Mouse (Mus musculus): ENCODE measurements around the gene Abcg8. TPM values are rescaled to one million over a fixed set of nuclear protein-coding genes. Genes with fewer than 3 reads are reported as not detected.

The Abcg8 gene
- not detected in 2 replicates for total RNA-seq (2015; ENCODE audit: low replicate concordance)
- not detected in 2 replicates for total RNA-seq (2017; ENCODE audit: low replicate concordance)

DNA sequence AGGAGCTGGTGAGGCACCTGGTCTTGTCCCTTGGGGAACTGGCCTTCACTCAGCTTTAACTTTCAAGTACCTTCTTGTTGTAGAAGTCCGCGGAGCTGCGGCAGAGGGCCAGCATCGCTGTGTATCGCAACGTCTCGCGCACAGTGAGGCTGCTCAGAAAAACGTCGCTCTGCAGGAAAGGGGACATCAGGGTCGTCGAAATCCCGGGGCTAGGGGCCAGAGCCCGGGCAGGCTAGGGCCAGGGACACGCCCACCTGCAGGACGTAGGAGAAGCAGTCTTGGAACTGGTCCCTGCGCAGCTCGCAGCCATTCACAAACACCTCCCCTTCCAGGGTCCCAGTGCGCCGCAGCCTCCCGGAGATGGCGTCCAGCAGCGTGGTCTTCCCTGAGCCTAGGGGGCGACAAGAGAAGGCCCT, at the start of gene Abcg8:
Gene Abcg8, plus strand, starts transcription at position 352 of the 416 bp plus-strand sequence.
- no peak for ATAC-seq (replicated peaks; ENCODE audit: low FRiP score, poor library complexity, severe bottlenecking)

DNA sequence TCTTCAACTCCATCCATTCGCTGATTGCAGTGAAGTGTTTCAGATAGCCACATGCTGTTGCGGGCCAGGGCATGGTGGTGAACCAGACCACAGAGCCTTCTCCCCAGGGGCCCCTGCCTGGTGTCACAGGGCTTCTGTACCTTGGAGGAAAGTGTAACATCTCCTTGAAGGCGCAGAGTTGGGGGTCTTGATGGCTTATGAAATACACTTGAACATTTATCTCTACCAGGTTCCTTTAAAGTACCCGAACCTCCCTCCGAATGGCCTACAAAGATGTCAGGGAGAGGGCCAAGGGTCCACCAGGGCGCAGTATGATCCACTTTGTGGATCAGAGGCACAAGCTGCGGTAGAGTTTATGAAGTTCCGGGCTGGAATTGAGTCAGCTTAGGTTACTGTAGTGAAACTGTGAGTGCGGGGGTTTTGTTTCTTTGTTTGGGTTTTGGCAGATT, 49.2 kb upstream of the Abcg8 start:
- ATAC-seq (replicated peaks; ENCODE audit: low FRiP score, poor library complexity, severe bottlenecking): no peak

DNA sequence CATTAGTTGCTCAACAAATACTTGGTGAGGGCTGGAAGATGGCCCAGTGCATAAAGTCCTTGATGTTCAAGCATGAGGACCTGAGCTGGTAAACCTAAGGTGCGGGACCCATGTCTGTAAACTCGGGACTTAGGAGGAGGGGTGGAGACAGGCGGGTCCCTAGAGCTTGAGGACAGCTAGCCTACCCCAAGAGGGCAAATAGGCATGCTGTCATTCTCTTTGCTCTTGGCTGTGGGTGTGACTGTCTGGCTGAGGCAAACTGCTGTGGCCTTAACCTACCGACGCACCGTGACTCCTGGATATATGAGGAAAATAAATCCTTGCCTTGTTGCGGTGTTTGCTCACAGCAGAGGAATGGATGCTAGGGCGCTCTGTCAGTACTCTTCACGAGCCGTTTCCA, 48.4 kb upstream of the Abcg8 start:
- no peak for ATAC-seq (replicated peaks; ENCODE audit: low FRiP score, poor library complexity, severe bottlenecking)

DNA sequence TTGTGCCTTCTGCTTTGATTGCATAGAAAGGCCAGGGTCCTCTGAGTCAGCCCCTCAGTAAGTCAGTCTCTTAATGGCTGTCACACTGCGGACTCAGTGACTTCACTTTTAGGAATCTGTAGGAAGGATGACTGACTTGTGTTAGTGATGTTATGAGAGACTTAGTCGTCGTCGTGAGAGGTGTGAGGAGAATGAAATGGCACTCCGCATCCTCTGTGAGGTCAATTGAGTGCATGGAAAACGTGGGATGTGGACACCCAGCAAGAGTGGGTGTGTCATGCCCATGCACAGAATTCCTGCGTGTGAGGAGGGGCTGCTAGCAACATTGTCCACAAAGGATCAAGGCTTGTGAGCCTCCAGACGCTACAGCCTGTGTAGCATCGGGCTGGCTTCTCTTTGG, 47.5 kb upstream of the Abcg8 start:
- ATAC-seq (replicated peaks; ENCODE audit: low FRiP score, poor library complexity, severe bottlenecking): no peak

DNA sequence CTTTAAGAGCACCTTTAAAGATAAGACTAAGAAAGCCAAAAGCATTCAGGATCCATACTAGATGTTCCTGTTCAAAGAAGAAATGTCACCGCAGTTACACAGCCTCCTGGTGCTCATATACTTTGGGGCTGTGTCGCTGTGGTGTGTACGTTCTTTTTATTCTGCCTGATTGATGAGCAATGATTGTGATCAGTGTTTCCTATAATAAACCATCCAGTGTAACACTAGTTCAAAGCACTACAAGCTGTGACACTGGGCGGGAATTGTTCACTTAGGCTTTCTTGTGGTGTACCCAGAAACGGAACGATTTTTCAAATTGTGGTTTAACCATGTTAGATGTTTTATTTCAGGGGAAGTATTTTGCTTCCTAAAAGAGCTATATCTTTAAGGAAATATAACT, 44.3 kb upstream of the Abcg8 start:
- ATAC-seq (replicated peaks; ENCODE audit: low FRiP score, poor library complexity, severe bottlenecking): no peak

DNA sequence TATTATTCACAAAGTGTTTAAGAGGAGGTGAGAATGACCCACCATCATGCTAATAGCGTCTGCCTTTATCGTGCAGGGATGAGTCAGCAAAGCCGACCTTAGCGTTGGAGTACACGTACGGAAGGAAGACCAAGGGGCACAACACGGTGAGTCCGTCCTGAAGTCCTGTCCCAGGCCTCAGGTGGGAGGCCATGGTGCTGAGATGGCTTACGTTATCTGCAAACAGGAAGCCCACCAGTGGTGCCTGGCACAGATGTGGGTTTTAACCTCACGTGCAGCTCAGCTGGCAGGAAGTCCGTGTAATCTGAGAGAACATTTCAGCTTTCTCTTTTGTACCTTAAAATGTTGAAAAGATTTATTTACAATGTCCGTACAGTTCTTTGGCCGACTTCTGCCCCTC, 42.7 kb upstream of the Abcg8 start:
- ATAC-seq (replicated peaks; ENCODE audit: low FRiP score, poor library complexity, severe bottlenecking): no peak

DNA sequence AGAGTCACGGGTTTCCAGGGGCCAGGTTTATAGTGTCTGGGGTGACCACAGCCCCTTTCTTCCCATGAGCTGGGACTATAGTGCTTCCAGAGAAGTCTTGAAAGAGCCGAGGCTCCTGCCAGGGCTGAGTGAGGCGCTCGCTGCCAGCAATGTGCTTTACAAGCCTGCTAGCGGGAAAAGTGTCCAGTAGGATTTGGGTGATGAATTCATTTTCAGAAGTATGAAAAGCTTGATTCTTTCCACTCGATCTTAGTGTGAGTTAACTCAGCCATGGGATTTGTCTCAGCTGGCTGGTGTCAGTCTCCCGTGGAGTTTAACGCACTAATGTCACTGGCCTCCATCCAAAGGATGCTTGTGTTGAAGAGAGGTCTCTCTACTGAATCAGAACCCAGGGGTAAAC, 39.8 kb upstream of the Abcg8 start:
- ATAC-seq (replicated peaks; ENCODE audit: low FRiP score, poor library complexity, severe bottlenecking): no peak

DNA sequence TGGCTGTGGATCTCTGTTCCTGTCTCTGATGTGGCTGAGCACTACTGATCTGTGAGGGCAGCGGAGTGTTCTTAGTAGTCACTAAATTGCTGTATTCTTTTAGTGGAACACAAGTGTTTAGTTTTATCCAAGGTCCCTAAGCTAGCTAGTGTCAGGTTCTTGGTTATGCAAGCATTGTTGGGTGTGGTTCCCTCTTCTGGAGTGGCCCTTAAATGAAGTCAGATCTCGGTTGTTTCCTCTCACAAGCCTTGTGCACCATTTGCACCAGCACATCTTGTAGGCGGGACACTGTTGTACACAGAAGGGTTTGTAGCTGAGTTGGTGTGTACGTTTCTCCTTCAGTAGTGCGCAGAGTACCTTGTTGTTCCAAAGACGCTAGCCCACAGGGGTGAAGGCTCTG, 38.1 kb upstream of the Abcg8 start:
- no peak for ATAC-seq (replicated peaks; ENCODE audit: low FRiP score, poor library complexity, severe bottlenecking)

DNA sequence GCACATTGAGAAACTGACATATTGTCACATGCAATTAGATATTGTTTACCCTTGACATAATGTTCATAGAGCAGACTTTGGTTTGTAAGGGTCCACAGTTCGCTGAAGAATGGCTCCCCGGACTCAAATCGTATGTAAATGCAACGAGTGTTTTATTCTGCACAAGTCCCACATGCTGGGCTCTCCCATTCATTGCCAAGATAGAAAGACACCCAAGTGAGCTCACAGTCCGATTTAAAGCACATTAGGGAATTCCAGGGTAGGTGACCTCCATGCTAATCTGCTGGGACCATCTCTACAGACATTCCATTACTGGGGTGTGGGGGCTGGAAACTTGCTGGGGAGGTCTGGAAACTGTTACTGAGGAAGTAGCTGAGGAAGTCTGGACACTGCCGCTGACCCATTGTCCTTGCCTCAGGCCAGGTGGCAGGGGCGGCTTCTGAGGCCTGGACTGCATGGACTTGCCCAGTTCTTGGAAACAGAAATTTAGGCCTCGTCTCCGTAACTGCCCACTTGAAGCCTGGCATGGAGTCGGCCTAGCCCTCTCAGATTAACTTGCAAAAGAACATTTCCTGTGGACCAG, 36.2 kb upstream of the Abcg8 start:
- ATAC-seq (replicated peaks; ENCODE audit: low FRiP score, poor library complexity, severe bottlenecking): no peak

DNA sequence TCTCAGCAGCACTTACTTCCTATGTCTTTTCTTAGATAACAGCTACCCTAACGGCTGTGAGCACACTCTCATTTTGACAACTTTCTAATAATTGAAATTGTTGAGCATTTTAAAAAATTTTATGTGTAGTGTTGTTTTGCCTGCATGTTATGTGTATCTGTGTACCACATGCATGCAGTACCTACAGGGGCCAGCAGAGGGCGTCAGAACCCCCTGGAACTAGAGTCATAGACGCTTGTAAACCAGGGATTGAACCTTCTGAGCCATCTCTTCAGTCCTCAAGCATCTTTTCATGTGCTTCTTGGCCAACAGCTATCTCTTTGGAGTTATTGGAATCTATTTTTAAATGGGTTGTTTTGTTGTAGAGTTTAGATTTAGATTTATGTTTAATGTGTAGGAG, 34.2 kb upstream of the Abcg8 start:
- no peak for ATAC-seq (replicated peaks; ENCODE audit: low FRiP score, poor library complexity, severe bottlenecking)

DNA sequence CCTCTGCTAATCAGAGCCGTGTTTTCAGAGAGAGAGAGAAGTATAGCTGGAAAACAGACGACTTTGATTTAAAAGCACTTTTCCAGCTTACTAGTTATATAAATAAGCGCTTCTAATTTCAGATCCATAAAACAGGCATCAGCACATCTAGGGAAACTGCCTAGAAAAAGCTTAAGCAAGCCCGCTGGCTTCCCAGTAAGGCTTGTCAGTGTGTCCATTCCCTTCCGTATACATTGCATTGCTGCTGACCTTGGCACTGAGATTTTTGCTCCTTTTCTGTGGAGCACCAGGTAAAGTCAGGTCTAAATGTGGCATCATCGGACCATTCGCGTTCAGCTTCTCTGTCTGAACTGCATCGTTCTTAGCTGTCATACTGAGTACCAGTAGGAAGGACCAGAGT, 33.8 kb upstream of the Abcg8 start:
- no peak for ATAC-seq (replicated peaks; ENCODE audit: low FRiP score, poor library complexity, severe bottlenecking)

DNA sequence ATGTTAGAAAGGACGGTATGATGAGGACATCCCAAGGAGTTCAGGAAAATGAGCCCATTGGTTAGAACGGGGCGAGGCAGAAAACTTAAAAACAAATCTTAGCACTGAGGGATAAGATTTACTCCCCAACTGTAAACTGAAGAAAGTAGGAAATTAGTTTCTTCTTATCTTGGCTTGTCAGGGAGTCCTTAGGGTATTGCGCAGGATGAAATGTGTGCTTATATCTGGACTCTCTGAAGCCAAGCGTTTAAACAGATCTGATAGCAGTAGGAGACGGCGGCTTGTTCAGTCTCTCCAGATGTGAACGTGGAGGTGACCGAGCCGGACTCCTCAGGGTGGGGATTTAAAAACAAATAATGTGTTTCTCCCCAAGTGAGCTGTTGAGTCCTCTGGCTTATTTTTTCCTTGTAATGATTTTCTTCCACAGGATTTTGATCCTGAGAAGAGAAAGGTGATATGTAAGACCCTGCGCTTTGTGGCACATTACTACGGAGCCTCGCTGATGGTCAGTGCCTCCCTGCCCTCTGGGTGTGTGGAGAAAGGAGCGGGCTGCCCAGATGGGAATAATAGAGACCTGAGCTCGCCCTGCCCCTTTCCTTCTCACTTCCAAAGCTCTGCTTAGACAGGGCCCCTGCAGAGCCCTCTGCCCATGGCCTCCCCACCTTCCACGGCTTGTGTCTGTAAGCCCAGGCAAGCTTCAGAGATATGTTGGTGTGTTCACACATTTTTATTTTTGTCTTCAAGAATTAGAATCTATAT, 31.6 kb upstream of the Abcg8 start:
- ATAC-seq (replicated peaks; ENCODE audit: low FRiP score, poor library complexity, severe bottlenecking): no peak

DNA sequence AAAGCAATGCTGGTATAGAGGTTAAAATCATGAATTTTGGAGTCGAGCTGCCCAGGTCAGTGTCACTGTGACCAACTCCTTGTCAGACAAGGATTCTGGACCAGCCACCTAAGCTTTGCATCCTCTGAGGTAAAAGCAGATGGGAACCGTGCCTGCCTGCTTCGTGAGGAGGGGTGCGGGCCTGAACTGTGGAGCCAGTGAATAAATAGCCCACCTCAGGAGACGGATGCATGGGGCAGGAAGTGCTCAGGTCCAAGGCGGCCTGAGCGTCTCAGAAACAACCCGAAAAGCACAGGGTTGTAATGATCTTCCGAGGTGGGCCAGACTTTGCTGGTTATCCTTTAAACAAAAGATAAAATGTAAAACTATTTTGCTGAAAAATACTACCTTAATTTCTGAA, 31.0 kb upstream of the Abcg8 start:
- no peak for ATAC-seq (replicated peaks; ENCODE audit: low FRiP score, poor library complexity, severe bottlenecking)

DNA sequence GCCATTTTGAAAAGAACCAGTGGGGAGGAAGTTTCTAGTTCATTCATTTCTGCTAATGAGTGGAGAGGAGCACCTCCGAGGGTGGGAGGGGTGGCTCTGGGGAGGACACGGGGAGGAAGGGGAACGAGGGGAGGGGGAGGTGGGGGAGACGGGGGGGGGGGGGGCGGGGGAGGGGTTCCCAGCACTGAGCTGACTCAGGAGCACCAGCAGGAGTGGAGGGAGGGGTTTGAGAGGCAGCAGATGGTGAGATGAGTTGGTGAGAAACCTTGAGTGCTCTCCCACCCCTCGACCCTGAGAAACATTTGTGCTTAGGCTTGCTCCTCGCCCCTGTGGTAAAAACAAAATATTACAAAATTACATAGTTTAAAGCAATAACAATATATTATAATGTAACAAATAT, 30.2 kb upstream of the Abcg8 start:
- ATAC-seq (replicated peaks; ENCODE audit: low FRiP score, poor library complexity, severe bottlenecking): no peak

DNA sequence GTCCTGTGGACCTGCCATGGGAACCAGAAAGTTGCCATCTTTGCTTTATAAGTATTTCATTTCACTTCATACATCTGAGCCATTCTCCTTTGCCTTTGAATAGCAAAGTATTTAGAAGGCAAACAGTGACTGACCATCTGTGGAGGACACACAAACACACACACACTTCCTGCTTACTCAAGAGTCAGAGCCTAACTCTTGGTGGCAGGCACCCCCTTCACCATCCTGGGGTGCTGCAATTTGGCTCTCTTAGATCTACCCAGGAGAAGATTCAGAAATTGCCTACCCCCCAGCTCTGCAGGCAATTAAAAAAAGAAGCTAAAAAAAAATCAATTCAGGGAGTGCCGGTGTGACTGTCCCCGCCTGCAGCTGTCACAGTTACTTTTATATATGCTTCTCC, 29.6 kb upstream of the Abcg8 start:
- no peak for ATAC-seq (replicated peaks; ENCODE audit: low FRiP score, poor library complexity, severe bottlenecking)

DNA sequence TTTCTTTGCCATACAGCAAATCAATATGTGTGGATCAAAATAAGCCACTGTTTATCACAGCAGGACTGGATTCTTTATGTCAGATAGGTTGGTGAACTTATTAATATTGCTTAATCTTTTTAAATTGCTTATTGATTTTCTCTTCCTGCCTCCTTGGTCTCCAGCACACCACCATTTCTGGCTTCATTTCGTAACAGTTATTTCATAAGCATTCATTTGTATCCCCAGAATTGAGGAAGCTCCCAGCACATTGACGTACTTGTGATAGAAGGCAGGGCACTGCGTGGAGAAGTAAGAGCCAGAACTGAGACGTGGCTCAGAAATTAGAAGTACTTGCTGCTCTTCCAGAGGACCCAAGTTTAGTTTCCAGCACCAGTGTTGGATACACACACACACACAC, 28.5 kb upstream of the Abcg8 start:
- ATAC-seq (replicated peaks; ENCODE audit: low FRiP score, poor library complexity, severe bottlenecking): no peak

DNA sequence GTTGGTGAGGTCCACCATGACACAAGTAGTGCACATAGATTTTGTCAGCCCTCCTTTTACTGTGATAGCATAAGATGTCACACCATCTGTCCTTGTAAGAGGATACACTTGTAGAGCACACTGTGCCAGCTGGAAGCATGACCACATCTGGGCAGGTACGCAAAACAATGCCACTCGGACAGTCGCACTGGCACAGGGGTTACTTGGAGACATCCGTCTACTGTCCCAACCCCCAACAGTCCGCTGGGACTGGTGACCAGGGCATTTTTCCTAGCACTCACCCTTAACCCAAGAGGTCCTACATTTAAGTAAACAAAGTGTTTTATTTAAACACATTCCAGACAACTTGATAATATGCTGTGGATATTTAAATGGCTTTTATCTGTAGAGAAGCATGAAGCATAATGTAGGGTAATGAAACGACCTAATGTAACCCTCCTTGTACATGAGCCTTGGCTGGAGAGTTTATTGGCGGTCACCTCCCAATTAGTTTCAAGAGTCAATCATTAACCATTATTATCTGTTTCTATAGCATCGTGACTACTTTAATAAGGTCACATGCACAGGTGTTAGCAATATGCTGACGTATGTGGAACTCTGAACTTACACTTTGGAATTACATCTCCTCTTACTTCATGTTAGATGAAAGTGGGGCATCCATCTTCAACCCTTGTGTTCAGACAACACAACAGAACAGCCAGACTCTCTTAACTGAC, 25.6 kb upstream of the Abcg8 start:
- ATAC-seq (replicated peaks; ENCODE audit: low FRiP score, poor library complexity, severe bottlenecking): no peak

DNA sequence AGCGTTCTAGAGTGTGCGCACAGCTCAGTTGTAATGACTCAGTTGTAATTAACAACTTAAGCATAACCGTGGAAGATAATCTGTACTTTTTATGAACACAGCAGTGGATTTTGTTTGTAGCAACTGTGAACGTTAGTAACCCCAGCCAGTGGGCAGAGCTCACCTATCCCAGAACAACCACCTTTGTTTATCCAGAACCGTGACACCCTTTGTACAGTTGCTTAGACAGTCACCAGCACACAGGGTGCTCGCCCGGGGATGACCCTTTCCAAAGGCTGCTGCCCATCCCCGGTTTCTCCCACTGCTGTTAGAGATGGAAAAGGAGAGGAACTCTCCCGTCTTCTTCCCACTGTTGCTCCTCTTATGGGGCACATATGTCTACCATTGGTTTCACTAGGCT, 22.6 kb upstream of the Abcg8 start:
- ATAC-seq (replicated peaks; ENCODE audit: low FRiP score, poor library complexity, severe bottlenecking): no peak

DNA sequence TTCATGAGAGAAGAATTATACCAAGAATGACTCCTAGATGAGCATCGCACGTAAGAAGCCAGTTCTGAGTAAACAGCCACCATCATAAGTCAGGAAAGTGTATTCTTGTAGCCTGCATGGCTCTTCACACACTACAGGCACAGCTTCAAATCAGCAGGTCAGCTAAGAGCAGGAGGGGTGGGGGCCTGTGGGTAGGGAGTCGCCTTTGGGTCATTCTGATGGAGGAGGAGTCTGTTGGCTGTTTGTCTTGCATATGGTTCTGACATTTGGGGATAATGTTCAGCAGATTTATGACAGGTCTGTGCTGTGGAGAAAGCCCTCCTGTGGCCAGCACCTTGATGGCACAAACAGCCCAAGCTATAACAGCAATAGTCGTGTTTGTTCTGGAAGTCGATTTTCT, 19.9 kb upstream of the Abcg8 start:
- ATAC-seq (replicated peaks; ENCODE audit: low FRiP score, poor library complexity, severe bottlenecking): no peak

DNA sequence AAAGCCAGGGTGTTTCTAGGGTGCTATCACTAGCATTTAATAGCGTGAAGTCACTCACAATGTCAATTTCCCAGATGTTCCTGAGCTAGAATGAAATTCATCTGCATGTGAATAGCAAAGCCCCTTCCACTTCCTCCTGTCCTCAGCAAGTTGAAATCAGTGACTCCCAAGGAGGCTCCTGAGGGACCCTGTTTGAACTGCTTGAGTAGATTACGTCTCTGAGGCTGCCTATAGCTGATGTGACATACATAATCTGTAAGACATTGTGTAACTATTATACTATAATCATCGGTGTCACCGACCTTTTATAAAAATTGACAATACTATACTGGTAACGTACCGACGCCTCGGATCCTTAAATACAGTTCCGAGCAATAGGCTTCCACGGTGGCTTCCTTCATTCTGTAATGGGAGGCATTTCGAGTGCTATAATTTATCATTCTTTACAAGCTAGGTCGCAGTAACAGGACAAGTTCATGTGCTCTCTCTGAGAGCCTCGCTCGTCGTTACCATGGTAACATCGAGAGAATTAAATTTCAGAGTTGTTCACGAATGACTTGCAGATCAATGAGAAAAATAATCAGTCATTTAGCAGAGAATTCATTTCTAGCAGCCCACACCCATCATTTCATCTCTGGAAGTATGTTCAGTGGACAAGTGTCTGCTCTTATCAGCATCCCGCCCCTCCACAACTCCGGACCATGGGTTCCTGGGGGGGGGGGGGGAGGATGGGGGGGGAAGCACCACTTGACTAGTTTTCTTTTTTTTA, 19.3 kb upstream of the Abcg8 start:
- no peak for ATAC-seq (replicated peaks; ENCODE audit: low FRiP score, poor library complexity, severe bottlenecking)

DNA sequence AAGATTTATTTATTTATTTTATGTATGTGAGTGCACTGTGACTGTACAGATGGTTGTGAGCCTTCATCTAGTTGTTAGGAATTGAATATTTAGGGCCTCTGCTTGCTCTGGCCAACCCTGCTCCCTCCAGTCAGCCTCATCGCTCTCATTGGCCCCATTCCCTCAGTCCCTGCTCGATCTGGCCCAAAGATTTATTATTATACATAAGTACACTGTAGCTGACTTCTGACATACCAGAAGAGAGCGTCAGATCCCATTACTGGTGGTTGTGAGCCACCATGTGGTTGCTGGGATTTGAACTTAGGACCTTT, 18.7 kb upstream of the Abcg8 start:
- no peak for ATAC-seq (replicated peaks; ENCODE audit: low FRiP score, poor library complexity, severe bottlenecking)

All from erythroblast, adult 5-6 weeks (primary cell).